Mouse (Mus musculus) stomach, postnatal 0 days (tissue): ENCODE data around the gene Tmem69.

Source experiments
- CTCF ChIP-seq: IDR thresholded peaks from 2 replicates; pipeline ENCODE4 v1.5.1; 2016; ENCODE audit warnings: antibody characterized with exemption, low read depth, mild to moderate bottlenecking, moderate library complexity
- EP300 ChIP-seq: optimal IDR thresholded peaks from 2 replicates; pipeline ENCODE3; 2016; ENCODE audit warnings: antibody characterized with exemption

DNA sequence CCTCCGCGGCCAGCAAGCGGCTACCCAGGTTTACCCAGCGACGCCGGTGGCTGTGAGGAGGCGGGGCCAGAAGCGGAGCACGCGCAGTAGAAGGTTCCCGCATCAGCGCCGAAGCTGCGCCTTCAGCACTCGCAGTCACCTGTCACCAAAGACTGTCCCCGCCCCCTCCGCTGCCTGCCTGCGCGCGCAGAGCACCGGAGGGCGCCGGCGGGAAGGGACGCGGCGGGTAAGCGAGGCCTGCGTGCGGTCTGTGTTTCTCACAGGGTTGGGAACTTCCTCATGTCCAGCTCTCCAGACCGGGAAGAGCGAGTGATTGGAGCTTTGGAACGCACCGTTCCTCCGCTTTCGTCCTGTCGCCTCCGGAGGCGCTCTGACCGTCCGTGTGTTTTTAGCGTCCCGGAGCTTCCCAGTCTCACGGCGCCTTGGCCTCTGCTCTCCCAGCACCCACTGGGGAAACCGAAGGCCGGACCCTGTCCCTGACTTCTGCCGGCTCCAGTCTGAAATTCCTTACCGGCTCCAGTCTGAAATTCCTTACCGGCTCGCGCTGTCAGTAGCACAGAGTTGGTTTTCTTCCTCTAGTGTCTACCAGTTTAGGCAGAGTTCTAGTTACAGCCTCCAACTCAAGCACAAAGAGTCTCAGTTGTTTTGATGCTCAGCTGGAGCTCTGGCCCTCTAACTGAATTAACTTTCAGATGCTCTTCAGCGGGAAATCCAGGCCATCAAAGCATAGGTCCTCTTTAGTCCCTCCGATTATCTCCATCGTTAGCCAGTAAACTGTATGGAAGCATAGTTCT is 48.1 kb downstream of the Tmem69 start, which contains the start of gene Ipp:
- TF ChIP-seq CTCF: peak; percentile 53
- no peak for TF ChIP-seq EP300
